Mouse (Mus musculus) C2C12 (cell line): ENCODE results near the gene Hmgb1. TPM values are rescaled to one million over a fixed set of nuclear protein-coding genes. Genes with fewer than 3 reads are reported as not detected.

ENCODE experiments used
- H3K27me3 ChIP-seq: one replicate; pipeline ENCODE4 v1.6.1; 2011; ENCODE audit not compliant: control insufficient read depth, insufficient read depth, insufficient read length
- H3K36me3 ChIP-seq: one replicate; pipeline ENCODE4 v1.6.1; 2011; ENCODE audit not compliant: control insufficient read depth, insufficient read depth
- H3K4me3 ChIP-seq: one replicate; pipeline ENCODE4 v1.5.1; 2011; ENCODE audit warnings: mild to moderate bottlenecking, control low read depth; ENCODE audit not compliant: poor library complexity, insufficient read depth, severe bottlenecking
- H3K79me2 ChIP-seq: one replicate; pipeline ENCODE4 v1.6.1; 2011; ENCODE audit not compliant: control insufficient read depth, insufficient read depth
- H3K79me3 ChIP-seq: one replicate; pipeline ENCODE4 v1.6.1; 2011; ENCODE audit warnings: low read depth, control low read depth
- H3ac ChIP-seq: one replicate; pipeline ENCODE3; 2011; ENCODE audit warnings: low read depth; ENCODE audit not compliant: control insufficient read depth, insufficient read length
- CEBPB ChIP-seq: IDR thresholded peaks from one replicate; pipeline ENCODE4 v1.6.1; 2011; ENCODE audit warnings: low read depth, mild to moderate bottlenecking, control low read depth, moderate library complexity
- CTCF ChIP-seq: IDR thresholded peaks from one replicate; pipeline ENCODE4 v1.5.1; 2011; ENCODE audit not compliant: control insufficient read depth, insufficient read depth, insufficient read length
- FOSL1 ChIP-seq: IDR thresholded peaks from one replicate; pipeline ENCODE4 v1.8.0; 2011; ENCODE audit warnings: mild to moderate bottlenecking, low read length; ENCODE audit not compliant: poor library complexity, insufficient read depth, severe bottlenecking
- MAX ChIP-seq: IDR thresholded peaks from one replicate; pipeline ENCODE4 v1.6.1; 2011; ENCODE audit warnings: mild to moderate bottlenecking, control low read depth
- MYOD1 ChIP-seq: IDR thresholded peaks from one replicate; pipeline ENCODE4 v1.6.1; 2011; ENCODE audit warnings: low read depth; ENCODE audit not compliant: control insufficient read depth, insufficient read length
- MYOG ChIP-seq: IDR thresholded peaks from one replicate; pipeline ENCODE4 v1.6.1; 2011; ENCODE audit not compliant: control insufficient read depth, insufficient read length; ENCODE audit errors: extremely low read depth
- USF1 ChIP-seq: IDR thresholded peaks from one replicate; pipeline ENCODE4 v1.6.1; 2011; ENCODE audit warnings: low read depth, mild to moderate bottlenecking, control low read depth, moderate library complexity
- polyA plus RNA-seq: library from polyadenylated mRNA; unstranded; fragments of >200 nt; fragmentation: generic; extraction: Trizol; gene quantifications from one replicate; pipeline ENCODE4 v1.2.1, GENCODE M21; 2012; ENCODE audit warnings: missing spikeins

The Hmgb1 gene
- polyA plus RNA-seq, 1 experiment, result 185 TPM

DNA sequence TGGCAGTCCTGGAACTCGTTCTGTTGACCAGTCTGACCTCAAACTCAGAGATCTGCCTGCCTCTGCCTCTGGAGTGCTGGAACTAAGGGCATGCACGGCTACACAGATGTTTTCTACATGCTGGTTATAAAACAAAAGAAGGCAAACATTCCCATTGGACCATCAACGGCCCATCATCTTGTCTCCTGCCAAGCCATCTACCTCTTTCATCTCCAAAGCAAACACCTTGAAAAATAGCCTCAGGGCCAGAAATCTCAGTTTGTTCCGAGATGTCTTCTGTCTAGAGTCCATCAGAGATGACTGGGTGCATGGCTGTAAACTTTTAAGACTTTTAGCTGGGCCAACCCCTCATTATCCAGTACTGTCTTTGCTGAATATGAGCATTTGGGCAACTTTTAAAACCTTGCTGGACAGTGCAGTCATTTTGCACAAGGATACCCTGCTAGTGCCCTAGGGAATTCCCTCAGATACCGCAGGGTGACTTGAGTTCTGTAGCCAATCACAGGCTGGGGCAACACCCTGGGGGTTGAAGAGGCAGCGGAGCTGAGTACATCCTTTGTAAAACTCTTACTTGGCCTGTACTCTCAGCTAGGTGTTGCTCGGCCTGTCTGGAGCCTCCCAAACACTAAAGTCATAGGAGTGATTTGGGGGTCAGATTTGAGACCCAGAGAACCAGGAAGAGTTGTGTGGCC is 170.3 kb downstream of the Hmgb1 start:
- no peak for TF ChIP-seq MYOG
- TF ChIP-seq MAX, result no peak
- TF ChIP-seq USF1, result no peak
- TF ChIP-seq CTCF, result no peak
- no peak for TF ChIP-seq CEBPB
- no peak for TF ChIP-seq MYOD1
- TF ChIP-seq FOSL1, result no peak
- H3K79me2 ChIP-seq, result no peaks in the 10 kb centered on the region
- H3K27me3 ChIP-seq, result no peaks in the 10 kb centered on the region
- no peaks in the 10 kb centered on the region for H3K36me3 ChIP-seq
- no peaks in the 10 kb centered on the region for H3K79me3 ChIP-seq
- H3K4me3 ChIP-seq, result no peak overlapping the region
- H3ac ChIP-seq, result no peak overlapping the region

- TF ChIP-seq CTCF (no peak), MYOD1 (no peak), MYOG (no peak), CEBPB (no peak), FOSL1 (no peak), MAX (no peak), USF1 (no peak)
- H3K79me2 ChIP-seq, result no peaks in the 10 kb centered on the region
Observed at GRCm38 (mm10) chr5:149009111-149009510, 175.2 kb downstream of the Hmgb1 start.

DNA sequence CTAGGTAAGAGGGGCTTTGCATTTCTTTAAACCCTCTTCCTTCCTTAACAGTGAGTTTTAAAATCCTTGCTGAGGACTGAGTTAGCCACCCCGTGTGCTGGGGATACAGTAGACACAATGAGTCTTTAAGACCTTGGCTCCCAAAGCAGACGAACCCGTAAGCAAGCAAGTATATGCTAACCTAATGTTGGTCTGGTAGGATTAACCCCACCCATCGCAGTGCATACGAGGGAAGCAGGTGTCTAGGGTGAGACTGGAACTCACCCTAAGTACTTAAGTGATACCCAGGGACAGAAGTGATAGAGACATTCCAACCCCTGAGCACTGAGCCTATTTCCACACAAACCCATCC is 177.0 kb downstream of the Hmgb1 start:
- H3K36me3 ChIP-seq, result no peaks in the 10 kb centered on the region
- no peaks in the 10 kb centered on the region for H3K79me3 ChIP-seq
- no peak for TF ChIP-seq MYOG
- no peak for TF ChIP-seq FOSL1
- no peak for TF ChIP-seq MYOD1
- no peak for TF ChIP-seq MAX
- no peak for TF ChIP-seq CEBPB
- TF ChIP-seq CTCF, result no peak
- TF ChIP-seq USF1, result no peak
- H3ac ChIP-seq, result no peak overlapping the region
- H3K27me3 ChIP-seq, result no peaks in the 10 kb centered on the region
- no peaks in the 10 kb centered on the region for H3K79me2 ChIP-seq
- no peak overlapping the region for H3K4me3 ChIP-seq

More at GRCm38 (mm10) chr5:149009111-149009510, 175.2 kb downstream of the Hmgb1 start:
- Histone ChIP-seq H3K27me3 (no peaks in the 10 kb centered on the region), H3ac (no peak overlapping the region), H3K36me3 (no peaks in the 10 kb centered on the region), H3K79me3 (no peaks in the 10 kb centered on the region), H3K4me3 (no peak overlapping the region)

GRCm38 (mm10) chr5:149006362-149007294 is 177.7 kb downstream of the Hmgb1 start:
- H3K36me3 ChIP-seq, result no peaks in the 10 kb centered on the region
- H3K79me2 ChIP-seq, result no peaks in the 10 kb centered on the region
- H3ac ChIP-seq, result no peak overlapping the region
- no peaks in the 10 kb centered on the region for H3K79me3 ChIP-seq
- no peaks in the 10 kb centered on the region for H3K27me3 ChIP-seq
- H3K4me3 ChIP-seq, result no peak overlapping the region
- TF ChIP-seq CTCF (peak; percentile 88), USF1 (peak; percentile 92), MAX (peak; percentile 73), CEBPB (no peak), MYOD1 (no peak)

- no peak overlapping the region for H3K4me3 ChIP-seq
- H3K36me3 ChIP-seq, result no peaks in the 10 kb centered on the region
- no peak for TF ChIP-seq MYOG
- no peak for TF ChIP-seq CTCF
- no peak for TF ChIP-seq CEBPB
- no peak for TF ChIP-seq FOSL1
- TF ChIP-seq MYOD1, result no peak
- no peak for TF ChIP-seq MAX
- TF ChIP-seq USF1, result no peak
Observed at GRCm38 (mm10) chr5:149005701-149006361, 178.5 kb downstream of the Hmgb1 start.

More at GRCm38 (mm10) chr5:149005701-149006361, 178.5 kb downstream of the Hmgb1 start:
- H3K27me3 ChIP-seq, result no peaks in the 10 kb centered on the region
- H3K79me3 ChIP-seq, result no peaks in the 10 kb centered on the region
- H3K79me2 ChIP-seq, result no peaks in the 10 kb centered on the region
- no peak overlapping the region for H3ac ChIP-seq
